Mouse (Mus musculus): ENCODE results near the gene Itpr2.

- no peak for TF ChIP-seq POLR2A (IDR thresholded peaks at IDR 0.05; ENCODE audit: insufficient read depth, low read length)
- TF ChIP-seq CTCF (IDR thresholded peaks at IDR 0.05; ENCODE audit: low read depth, low read length): no peak
Observed at GRCm38 (mm10) chr6:146303336-146303735, 198.7 kb downstream of the Itpr2 start.
